Mouse (Mus musculus) c-Kit-negative CD71-positive TER-119-positive erythroid progenitor cells, embryonic 14.5 days (primary cell): ENCODE results near the gene Cyp2c23.

ENCODE experiments used
- DNase-seq: peaks from one replicate; pipeline ENCODE4 v3.0.0-alpha.2; 2013; ENCODE audit warnings: low read depth, low spot score

The Cyp2c23 gene

DNA sequence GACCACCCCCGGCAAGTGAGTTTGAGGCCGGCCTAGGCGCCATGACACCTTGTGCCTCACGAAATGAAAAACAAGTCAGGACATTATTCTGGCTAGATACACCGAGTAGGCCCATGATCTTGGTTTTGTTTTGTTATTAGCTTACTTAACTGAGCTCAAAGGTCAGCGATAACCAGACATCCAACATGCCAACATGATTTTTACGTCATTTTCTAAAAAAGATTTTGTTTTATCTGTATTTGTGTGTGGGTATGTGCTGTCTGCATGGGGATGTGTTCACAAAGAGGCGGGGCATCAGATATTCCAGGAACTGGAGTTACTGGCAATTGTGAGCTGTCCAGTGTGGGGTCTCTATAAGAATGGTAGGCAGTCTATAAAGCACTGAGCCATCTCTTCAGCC is 56.9 kb downstream of the Cyp2c23 start:
- no peak for DNase-seq

DNA sequence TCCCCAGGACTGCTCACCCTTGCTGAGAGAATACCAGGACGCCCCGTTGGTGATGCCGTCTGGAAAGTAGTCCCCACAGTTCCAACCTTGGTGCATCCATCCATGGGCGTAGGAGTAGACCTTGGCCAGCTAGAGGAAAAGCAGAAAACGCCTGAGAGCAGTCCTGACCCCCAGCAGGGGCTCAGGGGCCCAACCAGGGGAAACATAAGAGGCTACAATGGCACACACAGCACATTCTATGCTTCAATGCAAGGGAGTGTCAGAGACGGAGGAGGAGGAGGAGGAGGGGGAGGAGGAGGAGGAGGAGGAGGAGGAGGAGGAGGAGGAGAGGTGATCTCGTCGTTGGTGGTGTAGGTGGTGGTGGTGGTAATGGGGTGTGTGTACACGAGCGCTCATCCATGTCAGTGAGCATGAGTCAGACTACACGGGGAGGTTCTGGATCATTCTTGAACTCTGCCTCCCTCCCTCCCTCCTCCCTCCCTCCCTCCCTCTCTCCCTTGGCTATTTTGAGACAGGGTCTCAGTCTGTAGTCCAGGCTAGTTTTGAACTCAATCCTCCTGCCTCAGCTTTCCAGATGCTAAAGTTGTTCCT is 60.5 kb downstream of the Cyp2c23 start:
- no peak for DNase-seq

DNA sequence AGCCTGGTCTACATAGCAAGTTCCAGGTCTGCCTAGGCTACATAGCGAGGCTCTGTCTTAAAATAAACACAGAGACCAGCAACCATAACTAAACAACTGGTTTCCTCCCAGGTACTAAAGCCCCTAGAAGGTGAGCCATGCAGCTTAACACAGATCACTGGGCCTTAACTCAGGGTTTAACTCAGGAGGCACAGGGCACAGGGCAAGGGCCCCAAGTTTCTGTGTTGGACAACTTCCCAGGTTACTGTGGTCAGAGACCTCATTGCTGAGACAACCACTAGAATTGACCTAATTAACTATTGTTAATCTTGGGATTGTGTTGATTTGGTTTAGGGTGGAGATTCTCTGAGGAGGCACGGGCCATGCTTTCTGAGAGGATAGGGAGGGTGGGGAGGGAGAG is 62.5 kb downstream of the Cyp2c23 start:
- no peak for DNase-seq

DNA sequence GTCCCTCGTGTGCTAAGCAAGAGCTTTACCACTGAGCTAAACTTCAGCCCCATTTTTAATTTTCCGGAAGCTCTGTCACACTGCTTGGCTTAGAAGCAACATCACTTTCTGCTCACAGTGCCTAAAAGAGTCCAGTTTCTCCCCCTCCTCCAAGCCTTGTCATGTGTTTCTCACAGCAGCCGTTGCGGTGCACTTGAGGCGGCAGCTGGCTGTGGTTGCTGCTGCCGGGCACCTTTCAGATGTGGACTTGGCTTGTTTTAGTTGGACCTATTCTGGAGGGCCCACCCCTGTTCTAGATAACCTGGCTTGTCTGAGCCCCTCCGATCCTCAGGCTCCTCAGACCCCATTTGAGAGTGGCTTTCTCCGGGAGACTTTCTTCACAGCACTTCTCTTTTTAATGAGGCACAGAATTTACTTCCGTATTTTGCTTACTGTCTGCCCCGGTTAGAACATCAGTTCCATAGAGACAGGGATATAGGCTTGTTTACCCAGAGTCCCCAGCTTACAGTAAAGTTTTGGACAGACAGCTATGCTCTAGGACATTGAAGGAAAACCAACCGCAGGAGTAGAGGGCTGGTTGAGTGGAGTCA is 63.4 kb downstream of the Cyp2c23 start:
- no peak for DNase-seq

DNA sequence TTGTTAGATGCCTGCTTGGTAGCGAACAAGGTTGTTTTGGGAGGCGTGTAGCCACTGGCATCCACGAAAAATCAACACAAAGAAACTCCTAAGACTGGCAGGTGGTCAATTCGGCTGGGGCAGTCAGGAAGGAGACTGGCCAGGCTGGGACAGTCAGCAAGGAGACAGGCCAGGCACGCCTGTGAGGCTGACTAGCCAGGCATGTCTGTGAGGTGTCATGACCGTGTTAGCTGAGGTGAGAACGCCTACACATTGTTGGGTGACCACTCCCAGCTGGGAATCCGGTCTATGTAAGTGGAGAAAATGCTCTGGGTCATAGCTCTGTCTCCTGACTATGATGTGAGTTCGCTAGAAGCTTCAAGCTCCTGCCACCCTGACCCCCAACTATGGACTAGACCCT is 66.2 kb downstream of the Cyp2c23 start:
- DNase-seq, result no peak

DNA sequence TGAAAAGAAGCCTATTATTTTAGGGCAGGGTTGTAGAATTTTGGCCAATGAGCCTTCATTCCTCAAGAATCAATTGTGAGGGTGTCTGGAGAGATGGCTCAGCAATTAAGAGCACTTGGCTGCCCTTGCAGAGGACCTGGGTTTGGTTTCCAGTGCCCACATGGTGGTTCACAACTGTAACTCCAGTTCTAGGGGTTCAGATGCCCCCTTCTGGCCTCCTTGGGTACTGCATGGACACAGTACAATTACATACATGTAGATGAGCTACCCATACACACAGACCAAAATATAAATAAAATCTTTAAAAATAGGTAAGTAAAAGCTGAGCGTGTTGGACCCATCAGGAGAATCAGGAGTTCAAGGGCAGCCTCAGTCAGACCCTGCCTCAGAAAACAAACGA is 67.8 kb downstream of the Cyp2c23 start:
- DNase-seq, result peak; percentile 26

DNA sequence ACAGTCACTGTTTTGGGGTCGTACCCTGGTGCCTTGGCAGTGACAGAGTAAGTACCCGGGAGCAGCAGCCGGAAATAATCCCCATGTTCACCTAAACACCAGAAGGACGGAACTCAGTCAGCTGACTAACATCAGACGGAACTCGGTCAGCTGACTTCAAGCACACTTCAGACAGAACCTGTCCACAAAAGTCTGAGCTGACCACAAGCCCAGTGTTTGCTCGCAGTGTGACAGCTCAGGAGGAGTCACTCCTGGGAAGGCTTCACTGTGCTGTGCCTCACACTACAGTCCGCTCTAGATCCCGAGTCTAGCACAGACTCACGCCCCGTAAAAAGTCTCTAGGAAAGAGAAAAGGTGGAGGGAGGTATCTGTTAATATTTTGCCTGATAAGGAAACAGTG is 69.0 kb downstream of the Cyp2c23 start:
- DNase-seq, result no peak

DNA sequence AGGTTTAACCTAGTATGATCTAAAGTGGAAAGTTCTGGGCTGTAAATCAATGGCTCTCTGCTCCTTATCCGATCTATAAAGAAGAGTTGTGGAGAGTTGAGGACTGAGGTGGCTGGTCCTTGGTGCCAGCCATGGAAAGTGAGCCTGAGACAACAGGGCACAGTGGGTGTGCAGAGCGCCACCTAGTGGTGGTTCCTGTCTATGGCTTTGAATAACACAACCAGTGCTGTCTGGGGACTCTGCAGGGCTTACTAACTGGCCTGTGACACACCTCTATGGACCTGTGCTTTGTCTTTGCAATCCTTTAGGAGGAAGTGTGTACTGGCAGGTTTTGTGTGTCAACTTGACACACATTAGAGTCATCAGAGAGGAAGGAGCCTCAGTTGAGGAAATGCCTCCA is 69.8 kb downstream of the Cyp2c23 start:
- peak; percentile 31 for DNase-seq

DNA sequence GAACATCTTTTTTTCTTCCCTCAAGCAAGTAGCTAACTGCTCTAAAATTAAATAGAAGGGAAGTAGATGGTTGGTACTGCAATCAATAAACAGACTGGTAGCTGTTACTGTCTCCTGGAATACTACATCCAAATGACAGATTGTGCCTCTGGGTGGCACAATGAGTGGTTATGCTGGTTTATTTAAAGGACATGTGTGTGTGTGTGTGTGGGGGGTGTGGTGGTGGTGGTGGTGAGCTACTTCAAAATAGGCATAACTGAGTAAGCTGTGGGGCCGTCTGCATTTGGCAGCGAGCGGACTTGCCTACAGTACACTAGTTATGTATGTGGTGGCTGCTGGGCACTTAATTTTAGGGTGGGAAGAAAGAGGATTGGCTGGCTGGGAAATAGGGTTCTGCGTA is 71.1 kb downstream of the Cyp2c23 start:
- DNase-seq, result no peak

DNA sequence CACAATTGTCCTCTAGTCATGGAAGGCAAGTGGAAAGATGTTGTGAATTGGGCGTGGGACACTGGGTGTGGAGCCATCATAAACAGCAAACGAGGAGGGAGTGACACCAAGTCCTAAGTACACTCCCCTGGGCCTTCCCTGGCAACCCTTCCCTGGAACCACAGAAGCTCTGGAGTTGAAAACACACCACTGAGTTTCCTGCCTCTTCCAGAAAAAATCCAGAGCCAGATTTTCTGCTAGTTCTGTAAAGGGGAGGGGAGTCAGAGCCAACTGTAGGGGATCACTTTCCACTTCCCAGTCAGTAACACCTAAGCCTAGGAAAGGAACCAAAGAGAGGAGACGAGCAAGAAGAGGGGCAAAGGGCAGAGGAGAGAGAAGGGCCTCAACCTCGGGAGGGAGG is 71.6 kb downstream of the Cyp2c23 start:
- no peak for DNase-seq

DNA sequence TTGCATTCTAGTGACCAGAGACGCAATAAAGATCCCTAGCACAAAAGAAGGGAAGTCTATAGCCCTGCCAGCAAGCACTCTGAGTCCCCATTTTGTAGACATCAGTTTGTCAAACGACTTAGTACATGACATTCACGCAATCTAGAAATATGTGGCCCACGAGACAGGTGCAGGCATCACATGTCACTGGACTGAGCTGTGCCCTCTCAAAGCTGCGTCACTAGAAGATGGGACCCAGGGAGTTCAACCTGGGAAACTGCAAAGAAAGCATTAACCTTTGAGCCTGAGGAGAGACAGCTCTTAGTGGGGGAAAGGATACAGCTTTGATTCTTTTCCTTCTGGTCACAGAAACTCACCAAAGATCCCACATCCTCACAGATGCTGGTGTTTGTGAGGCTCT is 73.7 kb downstream of the Cyp2c23 start:
- no peak for DNase-seq
